8 mouse cellular contexts compared by ENCODE assay signal in genomic region chr4:40757780-40758420, GRCm38 (mm10). TPM values are rescaled to one million over a fixed set of nuclear protein-coding genes. Genes with fewer than 3 reads are reported as not detected.
DNase-seq lines count a peak whose midpoint lies in the region; ATAC-seq and TF ChIP-seq lines count a peak whose summit lies in the region.

Smu1 (minus strand) TSS chr4:40757923.

- peak within 1 kb of the TSS; percentile 84 for H3K4me2 ChIP-seq in forebrain, embryonic 15.5 days (replicated peaks)

- intact Hi-C loops in heart, postnatal 25 days (cut with DNase I) = loop anchor here (2.0 kb wide), 1 partner anchor 31 kb away; no protein-coding TSS in a partner anchor

- peaks cover 26% of the 10 kb centered on the region for H3K36me3 ChIP-seq in forebrain, embryonic 15.5 days

- peak; percentile 98 for DNase-seq in ES-CJ7 (ENCODE audit: low read depth, low spot score)
- DNase-seq in cerebellum, adult 11 months = peak; percentile 97
- DNase-seq in heart, postnatal 25 days (ENCODE audit: low spot score) = peak; percentile 90
- DNase-seq in layer of hippocampus, adult 18-20 months (ENCODE audit: low spot score in 2 of 2) = peak; percentile 93 to 97
- DNase-seq in lung, adult 2 months = peak; percentile 96
- peak; percentile 92 to 95 for DNase-seq in thymus, adult 18-20 months

- H3K27ac ChIP-seq in forebrain, embryonic 15.5 days (replicated peaks) = peak within 1 kb of the TSS; percentile 63

- ATAC-seq in forebrain, embryonic 15.5 days (replicated peaks) = peak; percentile 99
- ATAC-seq in neutrophil, adult 5-6 weeks (ENCODE audit: extremely low read depth, insufficient number of reproducible peaks, low FRiP score, poor library complexity, severe bottlenecking) = peak; percentile 98

- under 1% methylated on average over 40 of the region's 40 CpGs for WGBS in forebrain, embryonic 15.5 days
- WGBS in lung, adult 2 months = under 1% methylated on average over 40 of the region's 40 CpGs

- peak within 1 kb of the TSS; percentile 72 for H3K4me3 ChIP-seq in forebrain, embryonic 15.5 days
- H3K4me3 ChIP-seq in lung, adult 2 months (replicated peaks; ENCODE audit: extremely low read depth, low read depth, low read length) = peak within 1 kb of the TSS; percentile 80

- TF ChIP-seq CTCF in lung, adult 2 months (IDR thresholded peaks at IDR 0.05; ENCODE audit: insufficient read depth, low read length) = no peak

- no peaks in the 10 kb centered on the region for H3K9me3 ChIP-seq in forebrain, embryonic 15.5 days

- 0 out of 2 replicates have a peak, but pooled peaks cover 2% of the 10 kb centered on the region for H3K27me3 ChIP-seq in forebrain, embryonic 15.5 days

- peaks cover 12% of the 10 kb centered on the region for H3K4me1 ChIP-seq in forebrain, embryonic 15.5 days
- H3K4me1 ChIP-seq in lung, adult 2 months (ENCODE audit: control insufficient read depth, insufficient read depth, low read length) = no peaks in the 10 kb centered on the region

- peak within 1 kb of the TSS; percentile 85 for H3K9ac ChIP-seq in forebrain, embryonic 15.5 days (replicated peaks)

- TF ChIP-seq POLR2A in lung, adult 2 months (IDR thresholded peaks at IDR 0.05; ENCODE audit: borderline replicate concordance, extremely low read depth, low read depth, low read length) = peak; percentile 85

RNA-seq across cellular contexts. Expression of gene Smu1, which starts in this region (rescaled TPM):
- 153 and 154 TPM in 2 replicates for polyA plus RNA-seq in forebrain, embryonic 15.5 days (2015; fragmentation: Nextera tagmentation; extraction: Ambion mirVana)
- total RNA-seq in heart, postnatal 25 days (2021) = 10 to 100 TPM; 31.5 to 31.8 TPM
- 10 to 100 TPM; 48.9 to 55.4 TPM for total RNA-seq in layer of hippocampus, adult 18-20 months (2021)
- 13.1 and 21.5 TPM in 2 replicates for polyA plus RNA-seq in lung, adult 2 months (2012; rRNA removed)
- 99.4 and 109 TPM in 2 replicates for total RNA-seq in neutrophil, adult 5-6 weeks (2017)

Comparison
In these comparisons a context has a peak if more than half of its experiments do, and no peak if none do; other contexts are left out.
1. Peak in every context shown above with its lines: DNase-seq, ATAC-seq, H3K4me3 ChIP-seq and H3K27ac ChIP-seq.